Mouse (Mus musculus): ENCODE data around the gene E2f2.

E2f2 gene

GRCm38 (mm10) chr4:136172011-136172541, at the start of gene E2f2:
Gene E2f2 (plus strand): TSS chr4:136172394.
- peak in 1 of 2 experiments; percentile 70 for DNase-seq (ENCODE audit: low spot score in 2 of 2)

GRCm38 (mm10) chr4:136123111-136123791, 48.9 kb upstream of the E2f2 start:
- DNase-seq (ENCODE audit: low spot score in 2 of 2) = no peak

GRCm38 (mm10) chr4:136123792-136124161, 48.4 kb upstream of the E2f2 start:
- no peak for DNase-seq (ENCODE audit: low spot score in 2 of 2)

DNA sequence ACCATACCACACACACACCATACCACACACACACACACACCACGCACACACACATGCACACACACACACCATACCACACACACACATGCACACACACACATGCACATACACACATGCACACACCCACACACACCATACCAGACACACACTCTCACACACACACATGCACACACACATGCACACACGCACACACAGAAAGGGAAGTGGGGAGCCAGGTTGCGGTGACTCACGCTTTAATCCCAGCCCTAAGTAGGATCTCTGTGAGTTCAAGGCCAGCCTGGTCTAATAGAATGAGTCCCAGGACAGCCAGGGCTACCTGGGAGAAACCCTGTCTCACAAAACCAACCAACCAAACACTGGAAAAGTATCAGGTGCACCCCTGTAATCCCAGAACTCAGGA, 47.6 kb upstream of the E2f2 start:
- no peak for DNase-seq (ENCODE audit: low spot score in 2 of 2)

GRCm38 (mm10) chr4:136125458-136125857, 46.7 kb upstream of the E2f2 start:
- DNase-seq (ENCODE audit: low spot score in 2 of 2) = no peak

- DNase-seq (ENCODE audit: low spot score in 2 of 2) = no peak
Measured at GRCm38 (mm10) chr4:136126019-136126418, 46.2 kb upstream of the E2f2 start.

DNA sequence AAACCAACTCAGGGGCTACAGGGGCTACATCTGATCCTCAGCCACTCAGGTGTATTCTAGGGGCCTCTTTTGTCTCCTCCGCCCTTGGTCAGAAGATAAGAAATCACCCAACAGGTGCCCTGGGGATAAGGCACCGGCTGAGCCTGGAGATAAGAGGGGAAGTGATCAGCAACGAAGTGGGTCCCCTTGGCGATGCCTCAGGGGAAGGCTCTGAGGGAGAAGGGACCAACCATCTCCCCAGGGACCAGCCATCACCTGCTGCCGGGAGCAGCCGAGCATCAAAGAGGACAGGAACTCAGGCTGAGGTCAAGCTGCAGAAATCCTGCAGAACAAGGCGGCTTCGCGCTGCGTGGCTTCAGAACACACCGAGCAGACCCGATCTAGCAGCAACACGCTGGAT, 44.5 kb upstream of the E2f2 start:
- no peak for DNase-seq (ENCODE audit: low spot score in 2 of 2)

DNA sequence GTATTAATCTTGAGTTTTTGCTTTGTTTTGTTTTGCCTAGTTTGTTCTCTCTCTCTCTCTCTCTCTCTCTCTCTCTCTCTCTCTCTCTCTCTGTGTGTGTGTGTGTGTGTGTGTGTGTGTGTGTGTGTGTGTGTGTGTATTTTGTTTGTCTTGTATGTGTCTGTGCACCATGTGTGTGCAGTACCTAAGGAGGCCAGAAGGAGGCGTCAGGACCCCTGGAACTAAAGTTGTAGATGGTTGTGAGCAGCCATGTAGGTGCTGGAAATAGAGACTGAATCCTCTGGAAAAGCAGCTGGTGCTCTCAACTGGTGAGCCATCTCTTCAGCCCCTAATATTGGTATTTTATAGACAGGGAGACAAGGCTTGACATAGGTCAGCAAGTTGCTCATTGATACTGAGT, 42.4 kb upstream of the E2f2 start:
- no peak for DNase-seq (ENCODE audit: low spot score in 2 of 2)

GRCm38 (mm10) chr4:136133801-136134200, 38.4 kb upstream of the E2f2 start:
- no peak for DNase-seq (ENCODE audit: low spot score in 2 of 2)

DNA sequence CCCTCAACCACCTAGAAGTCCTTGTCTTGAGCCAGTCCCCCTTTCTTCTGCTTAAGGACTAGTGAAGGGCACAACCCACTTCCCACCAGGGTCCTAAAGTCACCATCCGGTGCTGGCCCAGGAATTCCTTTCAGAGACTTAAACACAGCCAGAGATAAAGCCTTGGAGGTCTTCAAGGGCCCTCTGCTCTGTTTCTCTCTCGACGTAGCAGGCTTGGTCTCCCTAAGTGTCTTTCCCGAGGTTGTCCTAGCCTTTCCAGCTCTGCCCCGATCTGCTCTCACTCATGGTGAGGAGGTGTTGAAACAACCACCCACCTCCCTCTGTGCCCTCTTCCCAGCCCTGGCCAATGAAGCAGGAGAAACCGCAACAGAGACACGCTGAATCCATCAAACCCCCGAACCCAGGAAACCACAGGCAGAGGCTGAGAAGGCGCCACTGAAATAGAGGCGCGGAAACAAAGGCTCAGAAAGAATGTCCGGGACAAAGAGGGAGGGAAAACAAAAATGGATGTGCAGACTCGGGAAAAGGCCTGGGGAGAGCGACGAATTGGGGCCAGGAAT, 37.7 kb upstream of the E2f2 start:
- DNase-seq (ENCODE audit: low spot score in 2 of 2) = no peak

DNA sequence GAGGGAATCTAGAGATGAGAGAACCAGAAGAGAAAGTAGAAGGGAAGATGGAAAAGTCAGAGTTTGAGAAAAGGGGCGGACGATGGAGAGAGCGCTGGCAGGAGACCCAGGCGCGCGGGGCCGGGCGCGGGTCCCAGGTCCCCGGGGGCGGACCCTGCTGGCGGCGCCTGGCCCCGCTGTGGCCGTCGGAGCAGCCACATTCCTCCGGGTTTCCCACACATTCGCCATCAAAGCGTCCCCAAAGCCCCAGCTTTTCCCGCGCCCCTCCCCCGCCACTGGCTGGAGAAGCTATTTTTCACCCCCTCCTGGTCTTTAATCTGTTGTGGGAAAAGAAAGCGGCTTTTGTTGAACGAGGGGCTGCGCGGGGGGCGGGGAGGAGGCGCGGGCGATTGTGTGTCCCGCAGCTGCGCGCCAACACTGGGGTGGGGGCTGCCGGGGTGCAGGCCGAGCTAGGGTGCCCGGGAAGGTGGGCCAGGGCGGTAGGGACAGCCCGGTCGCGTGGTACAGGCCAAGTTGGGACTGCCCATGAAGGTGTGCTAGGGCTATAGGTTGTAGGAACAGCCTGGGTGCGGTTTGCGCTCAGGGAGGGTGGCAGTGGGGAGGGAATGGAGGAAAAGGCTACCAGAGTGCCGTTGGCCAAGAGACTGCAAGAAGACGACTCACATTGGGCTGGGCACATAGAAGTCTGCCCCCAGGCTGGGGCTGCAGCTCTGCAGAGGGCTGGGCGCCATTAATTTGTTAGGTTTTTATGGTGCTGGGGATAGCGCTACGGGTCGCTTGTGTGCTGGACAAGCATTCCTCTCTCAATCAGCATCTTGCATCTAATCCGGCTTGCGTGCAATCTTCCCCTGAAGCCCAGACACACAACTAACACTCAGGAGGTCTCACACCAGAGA, 37.0 kb upstream of the E2f2 start:
- DNase-seq (ENCODE audit: low spot score in 2 of 2) = peak; percentile 55 to 75

- no peak for DNase-seq (ENCODE audit: low spot score in 2 of 2)
Measured at GRCm38 (mm10) chr4:136135874-136136728, 36.1 kb upstream of the E2f2 start.

DNA sequence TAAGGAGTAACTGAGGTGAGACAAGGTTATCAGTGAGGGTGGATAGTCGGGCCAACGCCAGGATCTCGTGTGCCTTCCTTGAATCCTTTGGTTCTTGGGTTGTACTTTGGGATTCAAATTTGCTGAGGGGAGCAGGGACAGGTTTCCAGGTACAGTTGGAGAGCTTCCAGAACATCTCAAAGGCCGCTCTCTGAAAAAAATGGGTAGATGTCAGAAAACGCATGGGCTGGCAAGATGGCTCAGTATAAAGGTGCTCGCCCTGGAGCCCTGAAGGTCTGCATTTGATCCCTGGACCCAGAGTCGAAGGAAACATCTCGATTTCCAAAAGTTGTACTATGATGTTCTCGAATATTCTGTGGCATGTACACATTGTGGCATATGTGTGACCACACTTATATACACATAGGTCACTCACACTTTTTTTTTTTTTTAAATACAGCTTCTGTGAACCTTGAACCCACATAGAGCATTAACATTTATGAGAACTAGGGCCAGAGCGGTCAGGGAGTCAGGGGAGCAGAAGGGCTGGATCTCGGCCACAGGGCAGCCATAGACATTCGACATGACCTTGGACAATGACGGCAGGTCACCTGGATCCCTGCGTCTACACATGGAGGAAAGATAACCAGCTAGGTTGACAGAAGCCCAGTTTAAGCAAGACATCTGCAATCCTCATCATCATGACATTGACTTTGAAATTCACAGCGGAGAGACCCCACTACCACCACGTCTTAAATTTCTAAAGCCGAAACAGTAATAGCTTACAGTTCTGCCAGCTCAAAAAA, 32.7 kb upstream of the E2f2 start:
- DNase-seq (ENCODE audit: low spot score in 2 of 2) = no peak

- DNase-seq (ENCODE audit: low spot score in 2 of 2) = peak; percentile 67 to 78
Measured at GRCm38 (mm10) chr4:136140327-136141250, 31.6 kb upstream of the E2f2 start.

DNA sequence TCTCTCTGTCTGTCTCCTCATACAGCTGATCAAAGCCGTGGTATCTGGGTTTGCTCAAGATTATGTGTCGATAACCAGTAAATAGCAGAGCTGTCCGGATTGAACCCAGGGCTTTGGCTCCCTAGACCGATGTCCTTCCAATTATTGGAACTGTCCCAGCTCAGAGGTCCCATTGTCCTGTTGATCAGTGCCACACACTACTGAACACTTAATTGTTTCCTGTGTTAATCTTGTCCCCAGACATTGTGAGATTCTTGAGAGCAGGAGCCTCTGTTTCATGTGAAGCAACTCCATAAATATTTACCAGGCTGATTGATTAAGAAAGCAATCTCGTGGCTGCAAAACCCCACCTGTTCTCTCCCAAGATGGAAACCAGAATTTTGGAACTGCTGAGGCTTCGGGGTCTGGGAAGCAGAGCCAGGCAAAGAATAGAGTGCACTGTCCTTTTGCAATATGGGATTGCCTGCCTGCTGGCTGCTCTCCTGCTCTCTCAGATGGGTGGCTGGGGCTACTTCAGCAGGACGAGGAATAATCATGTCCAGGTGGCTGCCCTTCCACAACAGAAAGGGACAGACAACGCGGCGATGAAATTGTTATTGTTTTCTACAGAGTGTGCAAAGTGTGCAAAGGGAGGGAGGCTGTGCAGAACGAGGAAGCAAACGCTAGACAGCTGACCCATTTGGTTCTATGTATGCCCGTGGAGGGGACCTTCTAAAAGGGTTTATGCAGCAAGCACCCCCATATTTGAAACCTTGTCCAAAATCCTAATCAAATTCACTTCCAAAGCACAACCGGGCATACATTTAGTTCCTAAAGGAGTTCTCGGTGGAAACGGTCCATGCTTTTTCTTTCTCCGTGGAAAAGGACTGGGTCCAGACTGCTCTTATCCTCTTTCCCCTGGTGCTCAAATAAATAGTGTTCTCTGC, 29.7 kb upstream of the E2f2 start:
- DNase-seq (ENCODE audit: low spot score in 2 of 2) = no peak

- peak; percentile 55 to 71 for DNase-seq (ENCODE audit: low spot score in 2 of 2)
Measured at GRCm38 (mm10) chr4:136143193-136143976, 28.8 kb upstream of the E2f2 start, which contains the start of gene Id3. Gene Id3 (plus strand): TSS chr4:136143497.

DNA sequence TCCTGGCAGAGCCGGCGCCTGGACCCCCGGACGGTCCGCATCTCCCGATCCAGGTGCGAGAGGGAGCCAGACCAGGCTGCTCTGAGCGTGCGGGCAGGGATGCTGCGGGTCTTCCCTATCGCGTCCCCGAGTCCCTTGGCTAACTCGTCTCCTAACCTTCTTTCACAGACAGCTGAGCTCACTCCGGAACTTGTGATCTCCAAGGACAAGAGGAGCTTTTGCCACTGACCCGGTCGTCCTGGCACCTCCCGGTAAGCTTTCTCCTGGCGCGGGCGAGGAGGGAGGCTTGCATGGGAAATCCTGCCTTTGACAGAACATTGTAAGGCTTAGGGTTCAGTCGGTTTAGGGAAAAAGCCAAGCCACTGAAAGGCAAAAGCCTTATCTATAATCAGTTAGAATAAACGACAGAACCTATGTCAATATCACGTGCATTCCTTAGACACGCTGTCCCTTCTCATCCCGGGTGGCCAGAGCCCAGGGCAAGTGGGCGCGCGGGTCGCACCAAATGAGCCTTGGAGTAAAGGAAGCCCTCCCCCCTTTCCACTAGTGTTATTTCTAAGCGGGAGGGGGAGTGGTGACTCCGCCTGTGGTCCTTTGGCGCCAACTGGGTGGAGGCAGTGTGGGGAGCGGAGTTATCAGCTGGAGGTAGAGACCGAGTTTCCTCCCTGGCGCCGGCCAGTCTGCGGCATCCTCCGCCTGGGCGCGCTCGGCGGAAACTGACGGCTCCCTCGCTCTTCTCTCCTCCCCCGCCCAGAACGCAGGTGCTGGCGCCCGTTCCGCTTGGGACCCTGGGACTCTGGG, 27.9 kb upstream of the E2f2 start:
- no peak for DNase-seq (ENCODE audit: low spot score in 2 of 2)

All from cerebellum, postnatal 4 days (tissue).